Mouse (Mus musculus) urinary bladder, postnatal 14 days (tissue): Measurements from ENCODE around the gene Rnf208.

Source experiments
- DNase-seq: peaks from one replicate; pipeline ENCODE4 v3.0.0; 2021; ENCODE audit warnings: low spot score

Rnf208 gene

GRCm38 (mm10) chr2:25278928-25279882 is 37.1 kb downstream of the Rnf208 start:
- DNase-seq: peak; percentile 90

- DNase-seq: no peak
Measured at GRCm38 (mm10) chr2:25285551-25285950, 43.5 kb downstream of the Rnf208 start.

DNA sequence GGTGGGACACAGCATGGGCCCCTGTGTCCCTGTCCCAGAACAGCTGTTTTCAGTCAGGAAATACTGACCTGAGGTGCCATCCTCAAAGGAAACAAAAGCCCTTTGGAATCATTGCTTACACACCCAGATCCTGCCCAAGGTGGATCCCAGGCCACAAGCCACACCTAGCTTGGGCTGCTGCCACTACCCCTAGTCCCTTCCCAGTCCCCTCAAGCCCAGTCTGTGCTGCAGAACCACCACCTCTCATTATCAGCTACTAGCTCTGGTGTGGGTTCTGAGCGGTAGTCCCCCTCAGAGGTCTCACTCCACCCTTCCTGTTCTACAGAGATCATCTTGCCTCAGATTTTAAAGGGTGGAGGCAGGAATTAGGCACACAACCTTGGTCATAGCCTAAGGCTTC is 44.3 kb downstream of the Rnf208 start:
- DNase-seq: peak; percentile 47

- peak; percentile 90 for DNase-seq
Measured at GRCm38 (mm10) chr2:25286837-25287636, 45.0 kb downstream of the Rnf208 start.

GRCm38 (mm10) chr2:25287927-25288649 is 46.0 kb downstream of the Rnf208 start, which contains the start of gene Tmem210:
Gene Tmem210 (plus strand): TSS chr2:25288145.
- DNase-seq: no peak

- DNase-seq: no peak
Measured at GRCm38 (mm10) chr2:25288734-25289345, 46.8 kb downstream of the Rnf208 start.

- DNase-seq: peak; percentile 82
Measured at GRCm38 (mm10) chr2:25289651-25290050, 47.6 kb downstream of the Rnf208 start, which contains the start of gene Lrrc26. Gene Lrrc26 (plus strand): TSS chr2:25289915.

DNA sequence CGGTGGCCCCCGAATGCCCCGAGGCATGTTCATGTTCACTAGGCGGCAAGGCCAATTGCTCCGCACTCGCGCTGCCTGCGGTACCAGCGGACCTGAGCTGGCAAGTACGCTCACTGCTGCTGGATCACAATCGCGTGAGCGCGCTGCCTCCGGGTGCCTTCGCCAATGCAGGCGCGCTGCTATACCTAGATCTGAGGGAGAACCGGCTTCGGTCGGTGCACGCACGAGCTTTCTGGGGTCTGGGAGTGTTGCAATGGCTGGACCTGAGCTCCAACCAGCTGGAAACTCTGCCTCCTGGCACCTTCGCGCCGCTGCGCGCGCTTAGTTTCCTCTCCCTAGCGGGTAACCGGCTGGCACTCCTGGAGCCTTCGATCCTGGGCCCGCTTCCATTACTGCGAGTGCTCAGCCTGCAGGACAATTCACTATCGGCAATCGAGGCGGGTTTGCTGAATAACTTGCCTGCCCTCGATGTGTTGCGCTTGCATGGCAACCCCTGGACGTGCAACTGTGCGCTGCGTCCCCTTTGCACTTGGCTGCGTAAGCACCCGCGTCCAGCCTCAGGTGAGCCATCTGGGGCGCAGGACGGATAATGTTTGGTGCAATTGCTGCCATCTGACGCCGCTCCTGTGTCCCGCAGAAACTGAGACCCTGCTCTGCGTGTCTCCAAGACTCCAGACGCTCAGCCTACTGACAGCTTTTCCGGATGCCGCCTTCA is 48.2 kb downstream of the Rnf208 start:
- DNase-seq: peak; percentile 42

DNA sequence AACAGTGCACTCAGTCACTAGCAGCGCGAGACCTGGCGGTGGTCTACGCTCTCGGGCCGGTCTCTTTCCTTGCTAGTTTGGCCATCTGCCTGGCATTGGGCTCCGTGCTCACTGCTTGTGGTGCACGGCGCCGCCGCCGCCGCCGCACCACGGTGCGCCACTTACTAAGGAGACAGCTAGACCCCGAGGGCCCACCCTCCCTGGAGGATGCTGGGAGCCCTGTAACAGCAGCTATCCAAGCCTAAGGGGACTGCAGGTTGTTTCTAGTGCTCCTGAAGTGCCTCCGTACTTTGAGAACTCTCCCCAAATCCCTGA is 48.7 kb downstream of the Rnf208 start:
- DNase-seq: no peak

DNA sequence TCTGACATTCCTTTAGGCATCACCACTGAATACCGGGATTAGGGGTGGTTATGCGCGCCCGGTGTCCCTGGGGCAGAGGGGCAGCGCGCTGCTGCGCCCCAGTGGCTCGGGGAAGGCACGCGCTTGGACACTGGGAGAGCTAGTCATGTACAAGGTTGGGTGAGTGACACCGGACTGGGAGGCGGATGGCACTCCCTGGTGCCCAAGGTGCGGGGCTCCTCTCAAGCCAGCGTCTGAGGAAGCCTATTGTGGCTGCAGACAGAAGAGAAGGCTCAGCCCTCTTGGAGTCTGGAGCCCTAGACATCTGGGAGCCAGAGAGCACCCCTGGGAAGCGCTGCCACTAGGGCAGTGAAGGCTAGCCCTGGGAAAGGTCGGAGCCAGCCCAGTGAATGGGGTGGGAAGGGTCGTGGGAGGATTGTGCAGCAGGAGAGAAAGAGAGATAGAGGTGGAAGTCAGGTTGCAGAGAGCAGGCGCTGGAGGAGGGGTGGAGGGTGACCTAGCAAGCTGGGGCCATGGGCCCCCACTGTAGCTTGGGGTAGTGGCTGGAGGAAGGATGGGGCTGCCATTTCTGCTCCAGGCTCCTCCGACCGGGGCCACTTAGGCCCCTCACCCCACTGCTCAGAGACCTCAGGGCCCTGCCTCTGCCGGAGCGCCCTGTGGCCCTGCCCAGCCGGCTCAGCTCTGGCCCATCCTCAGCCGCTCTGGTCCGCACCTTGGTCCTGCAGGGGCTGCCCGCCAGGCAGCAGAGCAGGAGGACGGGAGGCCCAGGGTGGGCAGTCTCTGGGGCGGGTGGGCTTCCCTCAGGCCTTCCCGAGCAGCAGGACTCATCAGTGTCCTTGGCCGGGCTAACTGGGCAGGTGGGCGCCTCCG is 49.4 kb downstream of the Rnf208 start:
- DNase-seq: no peak

DNA sequence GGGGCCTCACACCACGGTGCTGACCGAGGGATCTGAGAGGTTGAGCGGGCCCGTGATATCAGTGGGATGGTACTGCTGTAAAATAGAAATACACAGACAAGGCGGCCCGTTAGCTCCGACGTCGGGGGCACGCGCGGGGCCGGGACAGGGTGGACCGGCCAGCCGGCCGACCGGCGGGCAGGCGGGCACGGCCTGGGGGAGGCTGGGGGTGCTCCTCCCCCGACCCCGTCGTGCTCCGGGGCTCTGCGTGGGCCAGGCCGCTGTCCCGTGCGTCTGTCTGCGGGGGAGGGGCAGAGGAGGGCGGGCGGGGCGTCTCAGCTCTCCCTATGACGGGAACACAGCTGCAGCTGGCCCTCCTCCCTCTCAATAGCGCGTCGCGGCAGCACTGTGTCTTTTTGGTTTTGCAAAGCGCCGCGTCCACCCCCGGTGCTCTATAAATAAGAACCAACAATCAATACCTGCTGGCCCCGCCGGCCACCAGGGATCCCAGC is 50.0 kb downstream of the Rnf208 start:
- DNase-seq: no peak

DNA sequence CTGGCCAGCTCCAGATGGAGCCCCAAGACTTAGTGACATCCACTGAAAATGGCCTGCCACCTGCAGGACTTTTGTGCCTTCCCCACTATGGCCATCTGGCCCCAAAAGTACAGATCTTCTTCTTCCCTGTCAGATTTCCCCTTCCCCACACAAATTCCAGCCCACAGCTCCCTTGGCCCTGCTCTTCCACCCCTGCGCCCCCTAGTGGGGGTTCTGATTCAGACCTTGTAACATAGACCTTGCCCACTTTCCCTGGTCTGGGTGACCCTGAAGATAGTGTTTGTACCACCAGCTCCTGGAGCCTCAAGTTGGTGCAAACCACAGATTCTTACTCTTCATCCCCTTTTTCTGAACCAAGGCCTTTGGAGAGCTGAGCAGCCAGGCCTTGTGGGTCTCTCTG is 50.8 kb downstream of the Rnf208 start:
- DNase-seq: peak; percentile 84

DNA sequence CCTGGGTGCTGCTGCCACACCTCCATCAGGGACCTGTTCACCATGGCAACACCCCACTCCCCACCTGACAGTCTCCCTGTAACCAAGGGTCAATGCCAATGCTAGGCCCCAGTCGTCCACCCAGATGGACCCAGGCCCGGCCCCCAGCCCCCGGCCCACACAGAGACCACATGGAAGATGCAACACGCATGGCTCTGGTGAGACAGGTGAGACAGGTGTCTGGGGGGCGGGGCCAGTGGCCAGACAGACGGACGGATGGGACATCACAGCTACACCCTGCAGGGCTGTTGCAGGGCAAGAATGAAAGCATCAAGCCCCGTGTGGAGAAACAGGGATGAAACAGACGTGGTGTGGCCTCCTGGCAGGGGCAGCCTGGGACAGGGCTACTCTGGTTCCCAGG is 51.7 kb downstream of the Rnf208 start:
- no peak for DNase-seq
